Mouse (Mus musculus): Measurements from ENCODE around the gene Pm20d1.

Pm20d1 gene

GRCm38 (mm10) chr1:131797202-131797909 lies at the start of gene Pm20d1:
Gene Pm20d1, plus strand, starts transcription at chr1:131797381.
- DNase-seq = peak; percentile 25 to 32

- no peak for DNase-seq
Measured at GRCm38 (mm10) chr1:131747761-131748160, 49.4 kb upstream of the Pm20d1 start.

- no peak for DNase-seq
Measured at GRCm38 (mm10) chr1:131748636-131749035, 48.5 kb upstream of the Pm20d1 start.

- no peak for DNase-seq
Measured at GRCm38 (mm10) chr1:131749706-131750545, 47.3 kb upstream of the Pm20d1 start.

GRCm38 (mm10) chr1:131751181-131751890 lies 45.8 kb upstream of the Pm20d1 start:
- DNase-seq = peak in 1 of 2 experiments; percentile 18

GRCm38 (mm10) chr1:131751891-131752311 lies 45.3 kb upstream of the Pm20d1 start:
- DNase-seq = peak; percentile 72 to 74

- no peak for DNase-seq
Measured at GRCm38 (mm10) chr1:131754212-131754829, 42.9 kb upstream of the Pm20d1 start.

- DNase-seq = peak in 1 of 2 experiments; percentile 30
Measured at GRCm38 (mm10) chr1:131754916-131755315, 42.3 kb upstream of the Pm20d1 start.

- no peak for DNase-seq
Measured at GRCm38 (mm10) chr1:131757211-131757610, 40.0 kb upstream of the Pm20d1 start.

- no peak for DNase-seq
Measured at GRCm38 (mm10) chr1:131758796-131759195, 38.4 kb upstream of the Pm20d1 start.

GRCm38 (mm10) chr1:131759667-131760427 lies 37.3 kb upstream of the Pm20d1 start:
- DNase-seq = no peak

GRCm38 (mm10) chr1:131760428-131760820 lies 36.8 kb upstream of the Pm20d1 start:
- DNase-seq = no peak

GRCm38 (mm10) chr1:131761079-131761831 lies 35.9 kb upstream of the Pm20d1 start:
- DNase-seq = no peak

GRCm38 (mm10) chr1:131763683-131764082 lies 33.5 kb upstream of the Pm20d1 start:
- no peak for DNase-seq

- DNase-seq = no peak
Measured at GRCm38 (mm10) chr1:131764581-131765338, 32.4 kb upstream of the Pm20d1 start.

- peak; percentile 87 to 90 for DNase-seq
Measured at GRCm38 (mm10) chr1:131765357-131766001, 31.7 kb upstream of the Pm20d1 start.

- no peak for DNase-seq
Measured at GRCm38 (mm10) chr1:131769296-131769695, 27.9 kb upstream of the Pm20d1 start.

- DNase-seq = peak in 1 of 2 experiments; percentile 46
Measured at GRCm38 (mm10) chr1:131770656-131771055, 26.5 kb upstream of the Pm20d1 start.

- DNase-seq = no peak
Measured at GRCm38 (mm10) chr1:131771440-131771839, 25.7 kb upstream of the Pm20d1 start.

- DNase-seq = no peak
Measured at GRCm38 (mm10) chr1:131794591-131794990, 2.6 kb upstream of the Pm20d1 start.
